Mouse (Mus musculus) E14TG2a.4 (cell line): ENCODE measurements around the gene Sirt2.

ENCODE experiments used
- CTCF ChIP-seq: conservative IDR thresholded peaks from 2 replicates; pipeline ENCODE4 v1.5.1; 2014; ENCODE audit warnings: low read length
- NANOG ChIP-seq: IDR thresholded peaks from 2 replicates; pipeline ENCODE4 v1.6.1; 2014; ENCODE audit warnings: borderline replicate concordance, low read length, mixed read lengths

GRCm38 (mm10) chr7:28749935-28750334, 16.6 kb upstream of the Sirt2 start:
- TF ChIP-seq CTCF (no peak), NANOG (no peak)
